In genomic region chr17:81480351-81481161, GRCm38 (mm10) we compare ENCODE assay signal across 9 mouse cellular contexts. TPM values are rescaled to one million over a fixed set of nuclear protein-coding genes. Genes with fewer than 3 reads are reported as not detected.
DNase-seq lines count a peak whose midpoint lies in the region; ATAC-seq lines count a peak whose summit lies in the region.
"Had no signal": no experiment of that assay in that cellular context is flagged by ENCODE, and none has a peak within 500 bp of the region (broad histone marks: within the 10 kb centered on the region; RNA-seq: fewer than 3 reads in every experiment).

No protein-coding gene starts in this region.

- 71% methylated on average over 21 of the region's 21 CpGs for WGBS in intestine, embryonic 16.5 days

- no peaks in the 10 kb centered on the region for H3K9me3 ChIP-seq in intestine, embryonic 16.5 days (ENCODE audit: control insufficient read depth, low read length)

- no peaks in the 10 kb centered on the region for H3K27me3 ChIP-seq in intestine, embryonic 16.5 days (replicated peaks; ENCODE audit: control insufficient read depth, insufficient read depth, low read length)

- no peak overlapping the region for H3K27ac ChIP-seq in intestine, embryonic 16.5 days (ENCODE audit: low read length)

- DNase-seq in right cerebral cortex, adult 18-20 months = peak; percentile 15
- no peak for DNase-seq in right cerebral cortex, postnatal 36 days (ENCODE audit: low spot score in 2 of 2)
- peak; percentile 69 for DNase-seq in brain, adult 2 months (ENCODE audit: low read depth, low spot score)
- DNase-seq in gastrocnemius, postnatal 36 days = peak; percentile 40 to 59
- peak; percentile 76 for DNase-seq in lung, postnatal 14 days
- peak; percentile 80 for DNase-seq in skeletal muscle tissue, adult 2 months (ENCODE audit: low read depth, low spot score)
- no peak for DNase-seq in left cerebral cortex, postnatal 36 days (ENCODE audit: low spot score in 2 of 2)

- intact Hi-C loops in gastrocnemius, postnatal 36 days (cut with DNase I) = no loop called here
- intact Hi-C loops in left cerebral cortex, postnatal 36 days (cut with DNase I) = no loop called here

- no peaks in the 10 kb centered on the region for H3K4me1 ChIP-seq in intestine, embryonic 16.5 days (ENCODE audit: control insufficient read depth, insufficient read depth, low read length)

- peak; percentile 60 for ATAC-seq in intestine, embryonic 16.5 days

- no peak overlapping the region for H3K9ac ChIP-seq in intestine, embryonic 16.5 days (ENCODE audit: low read depth, low read length)

- H3K4me2 ChIP-seq in intestine, embryonic 16.5 days (ENCODE audit: low read depth, low read length) = no peak overlapping the region

- no peak overlapping the region for H3K4me3 ChIP-seq in intestine, embryonic 16.5 days (ENCODE audit: low read length)

- no peaks in the 10 kb centered on the region for H3K36me3 ChIP-seq in intestine, embryonic 16.5 days (ENCODE audit: control insufficient read depth, insufficient read depth, low read length)

RNA-seq across cellular contexts. Expression of gene Gm11096, which starts 39.0 kb away (rescaled TPM):
- total RNA-seq in gastrocnemius, postnatal 36 days (2021) = not detected
- polyA plus RNA-seq in intestine, embryonic 16.5 days (2015; fragmentation: Nextera tagmentation; extraction: Ambion mirVana) = not detected in 2 replicates
- total RNA-seq in left cerebral cortex, postnatal 36 days (2021) = not detected
- total RNA-seq: neutrophil, adult 5-6 weeks had no signal

Comparison
In these comparisons a context has a peak if more than half of its experiments do, and no peak if none do; other contexts are left out.
1. DNase-seq: peak in right cerebral cortex, adult 18-20 months (single experiment), brain, adult 2 months (single experiment), gastrocnemius, postnatal 36 days (2 of 2), lung, postnatal 14 days (single experiment) and skeletal muscle tissue, adult 2 months (single experiment); none in right cerebral cortex, postnatal 36 days (0 of 2) and left cerebral cortex, postnatal 36 days (0 of 2).